Mouse (Mus musculus) midbrain, postnatal 0 days (tissue): Measurements from ENCODE around the gene Cdc42. TPM values are rescaled to one million over a fixed set of nuclear protein-coding genes. Genes with fewer than 3 reads are reported as not detected.

Source experiments
- ATAC-seq: fragments of 200-750 bp; cut with Nextera tagmentation; 2 replicates; pipeline ENCODE4 v1.8.0; 2017; ENCODE audit warnings: moderate number of reproducible peaks, mild to moderate bottlenecking, moderate TSS enrichment, moderate library complexity; ENCODE audit not compliant: low FRiP score
- DNase-seq: peaks from one replicate; pipeline ENCODE4 v3.0.0-alpha.2; 2015; ENCODE audit warnings: low spot score
- H3K27ac ChIP-seq: fragments of 300-500 bp; sonication (generic); 2 replicates; pipeline ENCODE4 v1.5.1; 2014; ENCODE audit warnings: low read depth, mild to moderate bottlenecking, low read length, mixed read lengths
- H3K27me3 ChIP-seq: fragments of 300-500 bp; sonication (generic); 2 replicates; pipeline ENCODE4 v1.6.1; 2014; ENCODE audit warnings: low read length, control low read depth, mixed read lengths; ENCODE audit not compliant: insufficient read depth
- H3K36me3 ChIP-seq: fragments of 300-500 bp; sonication (generic); 2 replicates; pipeline ENCODE4 v1.6.1; 2014; ENCODE audit warnings: low read length, control low read depth, mixed read lengths; ENCODE audit not compliant: insufficient read depth
- H3K4me1 ChIP-seq: fragments of 300-500 bp; sonication (generic); 2 replicates; pipeline ENCODE4 v1.6.1; 2014; ENCODE audit warnings: mild to moderate bottlenecking, control low read depth, antibody characterized with exemption, low read length, mixed read lengths; ENCODE audit not compliant: insufficient read depth
- H3K4me2 ChIP-seq: fragments of 300-500 bp; sonication (generic); 2 replicates; pipeline ENCODE4 v1.6.1; 2014; ENCODE audit warnings: low read depth, mild to moderate bottlenecking, low read length, mixed read lengths; ENCODE audit not compliant: poor library complexity, severe bottlenecking
- H3K4me3 ChIP-seq: fragments of 300-500 bp; sonication (generic); 2 replicates; pipeline ENCODE4 v1.5.1; 2014; ENCODE audit warnings: low read depth, mild to moderate bottlenecking, low read length, moderate library complexity
- H3K9ac ChIP-seq: fragments of 300-500 bp; sonication (generic); replicated peaks from 2 replicates; pipeline ENCODE4 v1.6.1; 2014; ENCODE audit warnings: mild to moderate bottlenecking, low read length, moderate library complexity, mixed read lengths; ENCODE audit not compliant: poor library complexity, severe bottlenecking
- H3K9me3 ChIP-seq: fragments of 300-500 bp; sonication (generic); 2 replicates; pipeline ENCODE4 v1.6.1; 2016; ENCODE audit warnings: low read length, control low read depth
- CTCF ChIP-seq: IDR thresholded peaks from 2 replicates; pipeline ENCODE4 v1.5.1; 2016; ENCODE audit warnings: antibody characterized with exemption, mild to moderate bottlenecking
- WGBS: fragments of 180-500 bp; shearing (Covaris S2); extraction: QIAGEN DNeasy Blood & Tissue Kit; methylation state at CpG from one replicate; pipeline ENCODE4 v1.1.7; 2014; 5-methylcytosine and 5-hydroxymethylcytosine counted together
- polyA plus RNA-seq: library from polyadenylated mRNA; unstranded; fragments of >200 nt; fragmentation: Nextera tagmentation; extraction: Ambion mirVana; gene quantifications from 2 replicates; pipeline ENCODE4 v1.2.1, GENCODE M21; 2015
- total RNA-seq: library from RNA; depleted of rRNA; stranded (reverse); fragments of >200 nt; gene quantifications from 2 replicates; pipeline ENCODE4 v1.2.3, GENCODE M21; 2014

The Cdc42 gene
- total and polyA plus RNA-seq, 2 experiments from 2014 or later = 583 to 1,182 TPM

DNA sequence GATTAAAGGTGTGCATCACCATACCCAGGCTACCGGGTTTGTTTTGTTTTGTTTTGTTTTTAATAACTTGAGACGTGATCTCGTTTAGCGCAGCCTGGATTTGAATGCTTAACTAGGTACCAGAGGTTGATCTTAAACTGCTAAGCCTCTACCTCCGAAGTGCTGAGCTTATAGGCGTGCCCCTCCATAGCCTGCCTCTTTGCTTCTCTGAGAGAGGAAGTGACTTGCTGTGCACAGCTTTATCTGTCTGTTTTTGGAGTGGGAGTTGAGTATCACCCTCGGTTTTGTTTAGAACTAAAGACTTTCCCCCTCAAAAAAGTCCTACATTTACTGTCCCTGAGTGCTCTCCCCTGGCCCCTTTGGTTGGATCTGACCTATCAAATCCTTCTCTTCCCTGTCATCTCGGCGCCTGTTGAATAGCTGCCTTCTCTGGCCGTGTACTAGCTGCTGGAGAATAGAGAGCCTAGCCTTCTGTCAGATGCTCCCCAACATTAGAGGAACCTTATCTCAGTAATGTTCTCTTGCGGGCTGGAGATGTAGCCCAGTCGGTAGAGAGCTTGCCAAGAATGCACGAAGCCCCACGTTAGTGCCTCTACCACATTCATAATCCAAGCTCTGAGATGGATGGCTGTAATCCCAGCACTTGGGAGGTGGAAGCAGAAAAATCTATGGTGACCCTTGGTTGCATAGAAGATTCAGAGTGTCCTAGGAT lies 927 bp upstream of the Cdc42 start:
- no peak for ATAC-seq
- no peak overlapping the region for H3K27ac ChIP-seq
- no peaks in the 10 kb centered on the region for H3K36me3 ChIP-seq
- peaks cover 9% of the 10 kb centered on the region; the same call in 1 of the 2 replicates for H3K4me1 ChIP-seq
- H3K27me3 ChIP-seq = no peaks in the 10 kb centered on the region
- TF ChIP-seq CTCF = no peak
- no peak for DNase-seq
- H3K4me2 ChIP-seq = 0 out of 2 replicates have a peak overlapping the region, but pooled peaks have one; percentile 0
- no peak overlapping the region for H3K9ac ChIP-seq
- no peaks in the 10 kb centered on the region for H3K9me3 ChIP-seq
- 58% methylated on average over 14 of the region's 14 CpGs for WGBS
- no peak overlapping the region for H3K4me3 ChIP-seq

DNA sequence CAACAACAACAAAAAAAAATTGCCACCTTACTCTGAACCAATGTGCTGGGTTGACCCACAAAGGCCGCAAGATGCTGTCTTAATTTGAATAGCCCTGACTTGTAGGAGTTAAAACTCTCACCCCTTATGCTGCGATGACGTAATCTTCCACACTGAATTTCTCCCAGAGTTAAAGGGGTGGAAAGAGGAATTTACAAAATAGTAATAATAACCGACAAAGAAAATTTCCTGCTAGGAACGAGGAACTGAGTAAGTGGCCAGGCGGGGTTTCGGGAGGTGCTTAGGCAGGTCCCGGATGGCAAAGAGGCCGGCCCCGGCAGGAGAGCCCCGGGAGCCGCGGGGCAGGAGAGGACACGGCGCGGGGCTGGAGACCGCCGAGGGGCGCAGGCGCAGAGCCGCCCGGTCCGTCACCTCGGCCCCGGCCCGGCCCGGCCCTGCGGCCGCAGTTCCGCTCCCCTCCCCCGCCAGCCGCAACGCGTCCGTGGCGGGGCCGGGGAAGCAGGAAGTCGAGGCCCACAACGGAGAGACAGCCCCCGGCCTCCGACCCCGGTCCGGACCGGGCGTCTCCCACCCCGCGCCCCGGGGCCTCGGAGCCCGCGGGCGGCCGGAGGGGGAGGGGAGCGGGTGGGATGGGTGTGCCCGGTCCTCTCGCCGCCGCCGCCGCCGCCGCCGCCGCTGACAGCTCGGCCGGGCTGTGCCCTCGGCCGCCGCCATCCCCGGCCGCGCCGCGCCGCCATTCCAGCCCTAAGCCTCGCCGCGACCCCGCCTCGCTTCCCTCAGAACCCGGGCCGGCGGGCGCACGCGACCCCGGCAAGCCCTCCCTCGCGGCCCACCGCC lies 628 bp downstream of the Cdc42 start:
- no peak for TF ChIP-seq CTCF
- DNase-seq = peak; percentile 61
- Histone ChIP-seq H3K36me3 (no peaks in the 10 kb centered on the region), H3K9me3 (no peaks in the 10 kb centered on the region), H3K9ac (peak overlapping the region; percentile 100), H3K27me3 (no peaks in the 10 kb centered on the region), H3K4me1 (peaks cover 13% of the 10 kb centered on the region; the same call in 1 of the 2 replicates), H3K4me2 (peak overlapping the region; percentile 68), H3K27ac (peak overlapping the region; percentile 99), H3K4me3 (peak overlapping the region; percentile 99)
- 0% methylated on average over 51 of the region's 90 CpGs for WGBS
- ATAC-seq = peak; percentile 73

DNA sequence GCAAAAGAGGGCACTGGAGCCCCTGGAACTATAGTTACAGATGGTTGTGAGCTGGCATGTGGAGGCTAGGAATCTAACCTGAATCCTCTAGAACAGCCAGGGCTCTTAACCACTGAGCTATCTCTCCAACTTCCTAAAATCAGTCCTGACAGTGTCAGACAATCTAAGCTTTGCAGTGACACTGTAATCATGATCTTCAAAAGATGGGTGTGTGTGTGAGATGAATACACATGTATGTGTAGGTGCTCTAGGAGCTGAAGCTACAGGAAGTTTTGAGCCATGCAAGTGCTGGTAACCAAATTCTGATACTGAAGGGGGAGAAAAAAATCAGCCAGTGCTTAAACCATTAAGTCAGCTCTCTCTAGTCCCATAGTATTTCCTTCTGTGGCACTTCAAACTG lies 6.9 kb downstream of the Cdc42 start:
- H3K9me3 ChIP-seq = no peaks in the 10 kb centered on the region
- no peak for TF ChIP-seq CTCF
- H3K9ac ChIP-seq = no peak overlapping the region
- peaks cover 13% of the 10 kb centered on the region; the same call in 1 of the 2 replicates for H3K4me1 ChIP-seq
- ATAC-seq = no peak
- no peak overlapping the region for H3K4me3 ChIP-seq
- H3K36me3 ChIP-seq = no peaks in the 10 kb centered on the region
- H3K27me3 ChIP-seq = no peaks in the 10 kb centered on the region
- DNase-seq = no peak
- H3K4me2 ChIP-seq = no peak overlapping the region
- H3K27ac ChIP-seq = no peak overlapping the region

DNA sequence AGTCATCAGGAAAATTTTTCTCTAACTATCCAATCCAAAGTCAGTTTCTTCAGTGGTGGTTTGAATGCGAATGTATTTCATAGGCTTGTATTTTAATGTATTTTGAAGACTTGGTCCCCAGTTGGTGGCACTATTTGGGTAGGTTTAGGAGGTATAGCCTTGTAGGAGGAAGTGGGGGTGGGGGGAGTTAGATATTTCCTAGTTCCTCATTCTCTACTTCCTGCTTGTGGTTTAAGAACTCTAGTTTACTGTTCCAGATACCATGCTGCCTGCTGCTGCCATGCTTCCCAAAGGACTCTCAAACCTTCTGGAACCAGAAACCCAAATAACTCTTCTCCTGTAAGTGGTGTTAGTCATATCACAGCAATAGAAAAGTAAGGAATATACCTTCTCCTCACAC lies 11.7 kb downstream of the Cdc42 start:
- Histone ChIP-seq H3K27me3 (no peaks in the 10 kb centered on the region), H3K4me2 (no peak overlapping the region), H3K27ac (no peak overlapping the region), H3K4me1 (no peaks in the 10 kb centered on the region), H3K9me3 (no peaks in the 10 kb centered on the region), H3K9ac (no peak overlapping the region), H3K4me3 (no peak overlapping the region), H3K36me3 (no peaks in the 10 kb centered on the region)
- 100% methylated on average over 1 of the region's 1 CpGs for WGBS
- ATAC-seq = no peak
- DNase-seq = no peak
- no peak for TF ChIP-seq CTCF

DNA sequence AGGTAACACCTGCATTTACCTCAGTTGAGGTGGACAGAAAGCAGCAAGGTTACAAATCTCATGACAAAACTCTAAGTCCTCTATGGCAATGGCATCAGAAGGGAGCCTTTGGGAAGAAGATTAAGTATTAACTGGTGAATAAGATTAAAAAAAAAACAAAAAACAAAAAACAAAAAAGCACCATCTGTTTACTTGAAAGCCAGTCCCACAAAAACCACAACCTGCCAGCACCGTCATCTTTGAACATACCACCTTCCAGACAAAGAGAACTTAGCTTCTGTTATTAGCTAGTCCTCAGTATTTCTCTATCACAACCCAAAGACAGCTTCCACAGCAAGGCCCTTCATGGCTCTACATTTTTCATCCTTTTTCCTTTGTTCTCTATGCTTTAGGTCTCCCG lies 12.4 kb downstream of the Cdc42 start:
- H3K27ac ChIP-seq = no peak overlapping the region
- no peak overlapping the region for H3K4me2 ChIP-seq
- no peak for ATAC-seq
- no peak for DNase-seq
- no peak overlapping the region for H3K4me3 ChIP-seq
- H3K9ac ChIP-seq = no peak overlapping the region
- H3K4me1 ChIP-seq = no peaks in the 10 kb centered on the region
- no peaks in the 10 kb centered on the region for H3K36me3 ChIP-seq
- no peak for TF ChIP-seq CTCF
- WGBS = 82% methylated on average over 2 of the region's 2 CpGs
- H3K9me3 ChIP-seq = no peaks in the 10 kb centered on the region
- H3K27me3 ChIP-seq = no peaks in the 10 kb centered on the region

DNA sequence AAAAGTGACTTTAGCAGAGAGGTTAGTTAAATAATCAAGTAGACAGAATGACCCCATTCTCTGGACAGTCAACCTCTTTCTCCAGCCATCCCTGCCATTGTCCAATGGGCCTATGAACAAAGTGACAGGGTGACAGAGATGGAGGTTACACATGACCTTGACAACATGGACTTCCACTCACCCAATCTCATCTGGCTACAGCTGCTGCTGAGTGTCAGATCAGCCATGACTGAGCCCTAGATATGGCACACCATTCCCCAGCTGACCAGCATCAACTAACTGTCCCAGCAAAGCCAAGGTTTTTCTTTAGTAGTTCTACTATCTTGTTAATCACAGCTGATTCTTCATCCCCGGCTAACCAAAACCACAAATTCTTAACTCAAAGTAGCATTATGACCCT lies 14.7 kb downstream of the Cdc42 start:
- no peak overlapping the region for H3K27ac ChIP-seq
- ATAC-seq (no peak), DNase-seq (no peak)
- H3K9me3 ChIP-seq = no peaks in the 10 kb centered on the region
- no peak overlapping the region for H3K4me3 ChIP-seq
- H3K4me1 ChIP-seq = no peaks in the 10 kb centered on the region
- no peak overlapping the region for H3K4me2 ChIP-seq
- no peaks in the 10 kb centered on the region for H3K27me3 ChIP-seq
- 100% methylated on average over 1 of the region's 1 CpGs for WGBS
- H3K36me3 ChIP-seq = no peaks in the 10 kb centered on the region
- no peak for TF ChIP-seq CTCF
- H3K9ac ChIP-seq = no peak overlapping the region
